Mouse (Mus musculus) kidney, postnatal 10 days (tissue): Measurements from ENCODE around the gene Ints12.
A peak's percentile ranks its signal among the peaks of the same experiment; 100 is the strongest.

Experiments
- DNase-seq: peaks from one replicate; pipeline ENCODE4 v3.0.0; 2021; ENCODE audit warnings: mixed read lengths

Ints12 gene

DNA sequence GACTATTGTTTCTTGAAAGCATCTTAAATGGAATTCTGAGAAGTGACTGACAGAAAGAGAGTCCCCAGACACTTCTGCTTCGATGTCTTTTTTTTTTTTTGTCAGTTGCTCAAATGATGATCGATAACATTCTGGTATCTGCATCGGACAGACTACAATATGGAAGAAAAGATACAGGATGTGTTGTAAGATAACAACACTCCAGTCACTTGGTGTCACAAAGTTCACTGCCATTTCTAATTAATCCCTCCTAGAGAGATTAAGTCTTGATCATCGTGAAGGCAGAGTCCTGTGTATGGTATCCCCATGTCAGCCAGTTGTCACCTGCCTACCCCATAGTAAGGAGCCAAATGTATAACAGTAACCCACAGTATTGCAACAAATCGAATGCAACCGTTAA lies 60.0 kb downstream of the Ints12 start:
- no peak for DNase-seq

DNA sequence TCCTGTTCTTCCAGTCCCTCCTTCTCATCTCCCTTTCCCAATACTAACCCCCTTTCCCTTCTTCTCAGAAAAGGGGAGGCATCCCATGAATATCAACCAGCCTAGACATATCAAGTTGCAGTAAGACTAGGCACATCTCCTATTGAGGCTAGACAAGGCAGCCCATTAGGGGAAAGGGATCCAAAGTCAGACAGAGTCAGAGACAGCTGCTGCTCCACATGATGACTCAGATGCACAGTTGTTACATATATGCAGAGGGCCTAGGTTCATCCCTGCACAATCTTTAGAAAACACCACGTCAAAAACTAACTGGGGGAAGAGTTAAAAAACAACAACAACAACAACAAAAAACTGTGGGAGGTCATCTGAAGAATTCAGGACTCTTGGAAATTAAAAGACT lies 61.2 kb downstream of the Ints12 start:
- no peak for DNase-seq

DNA sequence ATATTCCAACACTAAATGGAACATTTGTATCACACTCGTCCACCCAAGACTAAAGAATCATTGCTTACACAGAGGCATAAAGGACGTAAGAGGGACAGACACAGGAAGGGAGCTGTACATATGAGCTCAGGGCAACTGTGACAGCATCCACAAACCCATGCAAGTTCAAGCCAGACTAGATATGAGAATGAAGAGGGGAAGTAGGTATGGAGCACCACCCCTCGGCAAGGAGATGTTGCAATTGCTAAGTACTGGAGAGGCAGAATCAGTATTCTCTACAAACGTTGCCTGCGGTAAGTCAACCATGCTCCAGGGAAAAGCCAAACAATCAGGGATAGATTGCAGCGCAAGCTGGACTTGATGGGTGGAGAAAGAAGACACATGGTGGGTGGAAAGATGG lies 62.0 kb downstream of the Ints12 start:
- DNase-seq, result no peak

DNA sequence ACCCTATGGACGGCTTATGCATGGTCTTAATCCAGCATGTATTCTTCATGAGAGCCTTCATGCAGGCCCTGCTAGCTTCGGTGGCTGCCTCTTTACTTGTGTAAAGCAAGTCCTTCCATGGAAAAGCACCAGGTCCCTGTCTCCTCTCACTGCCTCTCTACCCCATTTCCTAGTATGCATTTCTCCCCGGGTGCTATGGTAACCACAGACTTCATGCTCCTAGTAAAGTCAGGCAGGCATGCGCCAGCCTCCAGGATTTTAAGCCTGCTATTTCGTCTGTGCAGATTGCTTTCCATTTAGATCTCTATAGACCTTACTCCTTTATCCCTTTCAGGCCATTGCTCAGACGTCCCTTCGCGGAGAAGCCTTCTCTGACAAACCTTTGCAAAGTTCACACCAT lies 63.0 kb downstream of the Ints12 start:
- DNase-seq, result no peak

DNA sequence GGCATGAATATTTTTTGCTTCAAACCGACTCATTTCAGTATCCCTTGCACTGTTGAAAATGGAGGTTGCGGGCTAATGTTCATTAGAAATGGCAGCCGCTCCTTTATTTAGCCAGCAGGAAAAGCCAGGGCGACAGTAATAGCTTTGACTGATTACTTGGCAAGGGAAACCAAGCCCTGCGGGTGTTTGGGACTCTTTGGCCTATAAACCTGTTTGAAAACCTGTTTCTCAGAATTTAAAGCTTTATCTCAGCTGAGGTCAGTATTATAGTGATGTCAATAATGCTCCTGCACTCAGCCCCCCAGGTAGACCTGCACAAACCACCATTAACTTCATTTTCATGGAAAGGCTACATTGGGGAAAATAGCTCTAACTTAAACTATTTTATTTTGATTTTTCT lies 66.6 kb downstream of the Ints12 start:
- peak; percentile 22 for DNase-seq
